Mouse (Mus musculus) MEL-GATA-1-ER (cell line): ENCODE results near the gene A730061H03Rik.

Experiments
- DNase-seq: peaks from one replicate; pipeline ENCODE4 v3.0.0-alpha.2; 2012; ENCODE audit warnings: low read depth; ENCODE audit errors: extremely low read depth

The A730061H03Rik gene

DNA sequence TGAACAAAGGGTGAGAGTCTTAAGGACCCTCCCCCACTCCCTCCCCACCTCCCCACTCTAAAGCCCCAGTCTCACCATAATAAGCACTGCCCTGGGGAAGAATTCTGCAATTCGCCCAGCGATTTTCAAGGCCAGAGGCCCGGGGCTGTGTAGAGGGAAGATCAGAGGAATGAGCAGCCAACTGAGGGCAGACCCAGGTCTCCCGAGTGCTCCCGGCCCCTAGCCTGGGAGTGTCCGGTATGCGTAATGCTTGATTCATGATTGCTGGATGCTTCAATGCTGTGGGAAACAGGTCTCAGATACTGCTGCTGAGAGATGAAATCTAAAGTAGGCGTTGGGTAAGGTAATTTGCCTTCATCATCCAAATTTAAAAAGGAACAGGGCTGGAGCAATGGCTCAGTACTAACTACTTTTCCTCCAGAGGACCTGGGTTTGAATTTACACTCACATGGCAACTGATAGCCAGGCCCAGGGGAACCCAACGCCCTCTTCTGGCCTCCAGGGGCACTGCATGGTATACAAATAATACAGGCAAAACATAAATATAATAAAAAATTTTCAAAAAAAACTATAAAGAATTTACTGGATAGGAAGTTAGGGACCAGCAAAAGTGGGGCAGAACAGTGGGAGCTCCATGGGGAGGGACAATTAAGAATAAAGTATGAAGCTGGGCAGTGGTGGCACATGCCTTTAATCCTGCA lies 21.9 kb upstream of the A730061H03Rik start:
- peak; percentile 14 for DNase-seq

DNA sequence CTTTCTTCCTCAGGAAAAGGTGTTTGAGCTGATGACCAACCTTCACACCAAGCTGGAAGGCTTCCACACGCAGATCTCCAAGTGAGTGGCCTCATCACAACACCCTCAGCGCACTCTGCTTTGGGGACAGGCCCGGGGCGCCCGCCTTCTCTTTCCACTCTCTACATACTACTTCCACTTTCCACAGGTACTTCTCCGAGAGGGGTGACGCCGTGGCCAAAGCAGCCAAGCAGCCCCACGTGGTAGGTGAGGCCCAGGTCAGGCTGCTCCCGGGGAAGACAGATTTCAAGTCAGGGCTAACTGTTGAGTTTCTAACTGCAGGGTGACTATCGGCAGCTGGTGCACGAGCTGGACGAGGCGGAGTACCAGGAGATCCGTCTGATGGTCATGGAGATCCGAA lies 20.5 kb upstream of the A730061H03Rik start:
- no peak for DNase-seq

DNA sequence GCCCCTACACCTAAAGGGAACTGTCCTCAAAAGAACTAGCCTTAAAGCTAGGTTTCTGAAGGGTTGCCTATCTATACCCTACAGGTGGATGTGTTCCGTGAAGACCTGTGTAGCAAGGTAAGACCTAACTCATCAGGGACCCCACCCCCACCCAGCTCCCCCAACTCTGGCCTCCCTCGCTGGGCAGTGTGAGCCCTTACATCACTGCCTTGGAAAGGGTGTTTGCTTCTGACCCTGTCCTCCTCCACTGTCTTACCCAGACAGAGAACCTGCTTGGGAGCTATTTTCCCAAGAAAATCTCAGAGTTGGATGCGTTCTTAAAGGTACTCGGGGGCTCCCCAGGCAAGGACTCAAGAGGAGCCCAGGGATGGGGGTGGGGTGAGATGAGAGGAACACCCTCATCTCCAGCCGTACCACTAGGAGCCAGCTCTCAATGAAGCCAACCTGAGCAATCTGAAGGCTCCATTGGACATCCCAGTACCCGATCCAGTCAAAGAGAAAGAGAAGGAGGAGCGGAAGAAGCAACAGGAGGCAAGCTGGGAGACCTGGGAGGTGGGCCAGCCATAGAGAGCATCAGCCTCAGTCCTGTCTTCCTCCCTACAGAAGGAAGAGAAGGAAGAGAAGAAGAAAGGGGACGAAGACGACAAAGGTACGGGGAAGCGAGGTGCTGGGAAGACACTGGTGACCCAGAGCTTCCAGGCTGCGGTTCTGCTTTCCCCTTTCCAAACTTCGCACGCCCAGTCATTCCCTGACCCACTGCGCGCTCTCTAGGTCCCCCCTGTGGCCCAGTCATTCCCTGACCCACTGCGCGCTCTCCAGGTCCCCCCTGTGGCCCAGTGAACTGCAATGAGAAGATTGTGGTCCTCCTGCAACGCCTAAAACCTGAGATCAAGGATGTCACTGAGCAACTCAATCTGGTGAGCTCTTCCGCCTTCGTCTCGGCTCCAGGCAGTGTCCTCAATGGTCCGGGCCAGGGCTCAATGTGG lies 19.6 kb upstream of the A730061H03Rik start:
- no peak for DNase-seq

DNA sequence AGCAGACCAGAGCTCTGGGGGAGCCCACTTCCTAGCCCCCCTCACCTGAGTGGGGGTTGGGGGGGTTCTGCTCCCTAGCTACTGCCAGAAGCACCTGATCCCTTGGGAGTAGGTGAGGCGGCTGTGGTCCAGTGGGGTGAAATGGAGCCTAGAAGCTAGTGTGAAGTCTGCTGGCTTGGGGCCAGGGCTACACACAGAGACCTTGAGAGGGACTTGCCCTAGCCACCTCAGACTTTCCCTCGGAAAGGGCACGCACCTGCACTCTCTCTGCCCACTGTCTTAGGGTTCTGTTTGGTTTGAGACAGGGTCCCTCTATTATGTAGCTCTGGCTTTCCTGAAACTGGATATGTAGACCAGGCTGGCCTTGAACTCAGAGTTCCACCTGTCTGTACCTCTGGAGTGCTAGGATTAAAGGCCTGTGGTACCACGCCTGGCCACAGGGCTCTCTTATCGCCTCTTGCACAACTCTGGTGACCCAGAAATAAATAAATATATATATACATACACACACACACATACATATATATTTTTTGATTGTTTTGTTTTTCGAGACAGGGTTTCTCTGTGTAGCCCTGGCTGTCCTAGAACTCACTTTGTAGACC lies 18.6 kb upstream of the A730061H03Rik start:
- no peak for DNase-seq

DNA sequence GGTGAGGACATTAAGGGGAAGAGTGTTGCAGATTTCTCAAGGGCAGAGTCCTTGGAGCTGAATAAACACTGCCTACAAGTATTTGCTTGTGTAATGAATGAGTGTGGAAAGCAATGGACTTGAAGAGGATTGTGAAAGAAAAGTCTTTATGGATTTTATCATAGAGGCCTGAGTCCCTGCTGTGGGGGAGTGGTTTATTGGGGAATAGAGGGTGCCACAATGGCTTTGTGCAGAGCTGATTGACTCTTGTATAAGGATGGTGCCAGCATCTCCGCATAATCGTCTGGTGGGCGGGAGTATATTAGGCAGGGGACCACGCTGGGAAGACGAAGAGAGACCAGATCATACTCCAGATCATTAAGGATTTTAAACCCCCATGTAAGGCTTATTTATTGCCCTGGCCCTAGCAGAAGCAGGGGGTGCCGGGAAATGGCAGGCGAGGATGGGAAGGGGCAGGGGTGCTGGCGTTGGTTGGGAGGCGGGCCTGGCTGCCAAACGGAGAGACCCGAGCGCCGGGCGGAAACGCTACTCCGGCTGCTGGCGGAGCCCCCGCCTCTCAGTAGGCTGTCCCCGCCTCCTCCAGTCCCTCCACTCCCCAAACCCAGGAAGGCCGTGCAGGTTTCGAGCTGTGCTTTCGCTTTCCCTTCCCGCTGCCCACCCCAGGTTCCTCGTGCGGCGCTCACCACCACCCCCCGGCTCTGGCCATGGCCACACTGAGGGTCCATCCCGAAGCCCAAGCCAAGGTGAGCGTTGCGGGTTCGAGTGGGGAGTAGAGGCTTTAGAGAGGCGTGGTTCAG lies 17.9 kb upstream of the A730061H03Rik start, which contains the start of gene Psme1:
TSS of gene Psme1 (plus strand) at position 253 of the 797 bp plus-strand sequence.
- DNase-seq: peak; percentile 58

DNA sequence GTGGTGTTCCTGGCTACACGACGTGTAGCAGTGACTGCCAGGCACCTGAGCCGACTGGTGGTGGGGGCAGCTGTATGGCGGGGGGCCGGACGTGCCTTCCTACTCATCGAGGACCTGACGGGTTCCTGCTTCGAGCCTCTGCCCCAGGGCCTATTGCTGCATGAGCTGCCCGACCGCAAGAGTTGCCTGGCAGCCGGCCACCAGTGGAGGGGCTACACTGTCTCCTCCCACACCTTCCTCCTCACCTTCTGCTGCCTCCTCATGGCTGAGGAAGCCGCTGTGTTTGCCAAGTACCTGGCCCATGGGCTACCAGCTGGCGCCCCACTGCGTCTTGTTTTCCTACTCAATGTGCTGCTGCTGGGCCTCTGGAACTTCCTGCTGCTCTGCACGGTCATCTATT lies 16.2 kb upstream of the A730061H03Rik start:
- no peak for DNase-seq

DNA sequence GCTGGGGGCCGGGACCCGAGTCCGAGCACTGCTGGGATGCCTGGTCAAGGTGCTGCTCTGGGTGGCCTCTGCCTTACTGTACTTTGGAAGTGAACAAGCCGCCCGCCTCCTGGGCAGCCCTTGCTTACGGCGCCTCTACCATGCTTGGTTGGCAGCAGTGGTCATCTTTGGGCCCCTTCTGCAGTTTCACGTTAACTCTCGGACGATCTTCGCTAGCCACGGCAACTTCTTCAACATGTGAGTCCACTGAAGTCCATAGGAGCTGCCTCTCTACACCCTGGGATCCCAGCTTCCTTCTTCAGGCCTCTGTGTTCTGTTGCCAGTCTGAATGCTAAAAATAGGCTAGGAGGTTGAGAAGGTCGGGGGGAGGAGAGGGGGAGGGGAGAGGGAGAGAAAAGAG lies 15.5 kb upstream of the A730061H03Rik start:
- no peak for DNase-seq

DNA sequence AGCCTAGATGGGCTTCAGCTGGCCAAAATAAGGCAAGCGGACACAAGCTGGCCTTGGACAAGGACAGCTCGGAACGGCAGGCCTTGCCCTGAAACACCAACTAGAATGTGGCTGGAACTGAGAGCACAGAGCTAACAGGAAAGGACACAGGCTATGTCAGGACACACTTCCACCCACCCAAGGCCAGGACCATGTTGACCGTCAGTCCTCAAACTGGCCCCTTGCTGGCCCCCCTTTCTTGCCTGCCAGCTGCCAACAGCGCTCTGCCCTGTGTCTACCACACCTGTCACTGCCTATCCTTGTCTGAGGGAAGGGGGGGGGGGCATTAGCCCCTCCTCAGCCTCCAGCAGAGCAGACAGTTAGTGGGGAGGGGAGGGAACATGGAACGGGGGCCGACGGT lies 15.1 kb upstream of the A730061H03Rik start, which contains the start of gene Fitm1:
TSS of gene Fitm1 (plus strand) at position 316 of the 400 bp plus-strand sequence.
- DNase-seq: no peak

DNA sequence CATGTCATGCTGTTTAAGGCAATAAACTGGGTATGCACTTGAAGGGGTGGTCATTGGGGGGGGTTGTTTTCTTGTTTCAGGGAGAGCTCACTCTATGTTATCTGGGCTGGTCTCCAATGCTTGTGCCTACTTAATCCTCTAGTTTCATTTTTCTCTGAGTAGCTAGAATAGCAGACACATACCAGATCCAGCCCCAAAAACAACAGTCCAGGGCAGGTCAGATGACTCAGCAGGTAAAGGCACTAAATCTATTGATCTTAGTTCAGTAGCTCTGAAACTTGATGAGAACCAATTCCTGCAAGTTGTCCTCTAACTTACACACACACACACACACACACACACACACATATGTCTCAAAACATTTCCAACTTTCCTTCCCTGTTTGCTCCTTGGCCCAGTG lies 11.6 kb upstream of the A730061H03Rik start:
- DNase-seq: no peak

DNA sequence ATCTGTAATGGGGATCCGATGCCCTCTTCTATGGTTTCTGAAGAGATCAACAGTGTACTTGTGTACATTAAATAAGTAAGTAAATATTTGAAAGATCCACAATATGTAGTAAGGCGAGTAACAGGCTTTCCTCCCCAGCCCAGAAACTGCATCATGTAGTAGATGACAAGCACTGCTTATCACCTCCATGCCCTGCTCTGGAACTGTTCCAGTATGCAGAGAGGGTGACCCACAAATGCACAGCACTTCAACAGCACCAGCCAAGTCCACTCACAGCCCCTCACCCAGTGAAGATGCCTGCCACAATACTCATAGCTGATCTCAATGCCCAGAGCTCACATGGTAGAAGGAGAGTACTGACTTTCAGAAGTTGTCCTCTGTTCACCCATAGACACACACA lies 10.4 kb upstream of the A730061H03Rik start:
- DNase-seq: no peak

DNA sequence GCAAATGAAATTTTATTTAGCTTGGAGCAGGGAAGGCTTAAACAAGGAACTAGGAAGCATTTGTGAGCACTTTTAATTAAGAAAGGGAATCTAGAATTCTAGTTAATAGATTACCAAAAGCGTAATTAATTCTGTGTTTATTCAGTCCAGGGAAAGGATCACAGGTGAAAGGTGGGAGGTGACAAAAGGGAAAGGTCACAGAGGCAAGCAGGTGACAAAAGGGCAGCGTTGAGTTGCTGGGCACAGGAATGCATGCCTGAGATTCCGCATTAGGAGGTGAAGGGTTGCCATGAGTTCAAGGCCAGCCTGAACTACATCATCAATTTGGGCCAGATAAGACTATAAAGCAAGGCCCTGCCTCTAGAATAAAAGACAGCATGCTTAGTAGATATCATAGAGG lies 7.3 kb upstream of the A730061H03Rik start:
- no peak for DNase-seq

DNA sequence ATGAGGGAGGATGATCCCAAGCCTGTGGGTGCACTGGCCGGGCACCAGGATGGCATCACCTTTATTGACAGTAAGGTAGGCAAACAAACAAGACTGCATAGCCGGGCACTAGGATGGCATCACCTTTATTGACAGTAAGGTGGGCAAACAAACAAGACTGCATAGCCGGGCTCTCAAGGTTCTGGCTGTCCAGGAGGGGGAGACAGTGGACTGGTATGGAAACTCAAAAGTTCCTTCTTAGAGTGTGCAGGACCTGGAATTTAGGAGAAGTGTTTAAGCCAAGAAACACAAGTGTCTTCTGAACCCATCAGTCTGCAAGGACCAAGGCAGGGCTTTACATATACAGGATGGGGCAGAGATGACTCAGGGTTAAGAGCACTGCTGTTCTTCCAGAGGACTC lies 5.5 kb upstream of the A730061H03Rik start:
- DNase-seq: no peak

DNA sequence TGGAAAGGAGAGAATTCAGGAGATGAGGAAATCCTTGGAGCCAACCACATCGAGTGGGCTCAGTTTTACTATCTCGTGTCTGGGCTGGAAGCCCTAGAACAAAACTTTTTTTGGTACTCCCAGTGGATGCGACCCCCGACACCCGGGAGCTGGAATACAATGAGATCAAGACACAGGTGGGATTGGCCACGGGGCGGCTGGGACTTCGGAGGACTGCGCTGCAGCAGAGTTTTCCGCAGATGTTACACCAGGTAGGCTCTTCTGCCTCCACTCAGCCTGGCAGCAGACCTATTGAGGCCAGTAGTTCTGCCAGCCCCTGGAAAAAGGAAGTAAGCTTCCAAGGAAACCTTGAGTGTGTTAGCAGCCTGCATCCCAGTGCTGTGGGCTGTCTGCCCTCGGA lies 3.0 kb upstream of the A730061H03Rik start:
- DNase-seq: no peak

DNA sequence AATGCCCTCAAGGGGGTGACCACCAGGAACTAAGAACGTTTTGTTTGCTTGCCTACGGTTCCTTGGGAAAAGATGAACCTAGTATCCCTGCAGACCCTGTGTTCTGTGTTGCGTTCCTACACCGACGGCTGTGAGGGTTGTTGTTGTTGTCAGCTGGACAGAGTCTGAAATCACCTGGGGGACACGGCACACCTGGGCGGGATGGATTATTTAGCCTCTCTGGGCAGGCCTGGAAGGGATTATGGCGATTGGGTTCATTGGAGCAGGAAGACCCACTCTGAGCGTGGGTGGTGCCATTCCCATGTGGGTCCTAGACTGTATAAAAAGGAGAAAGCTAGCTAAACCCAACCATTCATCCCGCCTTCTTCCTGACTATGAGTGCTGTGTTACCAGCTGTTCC lies 1.7 kb upstream of the A730061H03Rik start:
- no peak for DNase-seq

DNA sequence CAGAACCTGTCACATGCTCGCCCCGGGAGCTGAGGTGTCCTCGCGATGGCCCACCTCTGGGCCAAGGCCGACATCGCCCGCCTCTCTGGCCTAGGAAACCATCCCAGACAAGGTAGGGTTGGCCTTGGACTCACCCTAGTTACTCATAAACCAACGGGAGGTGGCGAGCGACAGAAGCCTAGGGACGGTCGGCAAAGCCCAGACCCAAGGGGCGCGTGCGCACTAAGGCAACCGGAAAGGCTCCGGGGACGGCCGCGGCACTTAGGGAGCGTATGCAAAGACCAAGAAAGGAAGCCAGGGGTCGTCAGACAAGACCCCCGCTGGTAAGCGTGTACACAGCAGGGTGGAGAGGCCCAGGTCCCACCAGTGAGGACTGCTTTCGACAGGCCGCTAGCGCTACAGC lies 406 bp downstream of the A730061H03Rik start, which contains the start of gene Dcaf11:
TSS of gene Dcaf11 (plus strand) at position 208 of the 403 bp plus-strand sequence.
- DNase-seq: peak; percentile 83

DNA sequence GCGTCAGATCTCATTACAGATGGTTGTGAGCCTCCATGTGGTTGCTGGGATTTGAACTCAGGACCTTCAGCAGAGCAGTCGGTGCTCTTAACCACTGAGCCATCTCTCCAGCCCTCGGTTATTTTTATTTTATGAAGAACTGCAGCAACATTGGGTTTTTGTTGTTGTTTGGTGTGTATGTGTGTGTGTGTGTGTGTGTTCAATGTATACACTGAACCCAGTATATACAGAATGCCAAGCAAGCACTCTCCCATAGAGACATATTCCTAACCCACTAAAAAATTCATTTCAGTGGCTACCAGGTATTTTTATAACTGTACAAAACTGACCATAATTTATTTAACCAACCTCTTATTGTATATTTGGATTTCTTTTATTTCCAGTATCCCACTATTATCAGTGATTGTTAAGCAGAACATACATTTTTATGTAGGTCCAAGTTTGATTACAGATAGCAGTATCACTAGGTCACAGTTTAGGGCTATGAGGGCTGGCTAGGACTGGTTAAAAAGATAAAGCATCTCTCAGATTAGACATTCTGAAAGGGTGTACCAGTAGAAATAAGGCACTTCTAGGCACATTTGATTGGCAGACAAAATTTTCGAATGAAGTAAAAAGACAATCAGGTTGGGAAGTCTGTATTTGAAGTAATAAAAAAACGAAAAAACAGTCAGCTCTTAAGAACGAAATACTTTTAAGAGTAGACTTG lies 1.3 kb downstream of the A730061H03Rik start:
- DNase-seq: no peak

DNA sequence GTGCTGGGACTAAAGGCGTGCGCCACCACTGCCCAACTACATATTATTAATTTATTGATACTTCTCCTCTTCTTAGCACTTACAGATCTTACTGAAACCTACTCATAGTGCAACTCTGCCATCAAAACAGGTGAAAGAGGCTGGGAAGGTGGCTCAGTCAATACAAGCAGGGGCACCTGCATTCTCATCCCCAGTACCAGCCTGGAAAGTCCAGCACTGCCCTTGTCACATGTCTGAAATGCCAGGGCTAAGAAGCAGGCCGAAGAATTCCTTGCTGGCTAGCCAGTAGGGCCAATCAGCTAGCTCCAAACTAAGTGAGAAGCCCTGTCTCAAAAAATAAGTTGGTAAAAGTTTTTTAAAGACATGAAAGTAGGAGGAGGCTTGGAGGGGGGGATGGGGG lies 2.6 kb downstream of the A730061H03Rik start:
- DNase-seq: no peak

DNA sequence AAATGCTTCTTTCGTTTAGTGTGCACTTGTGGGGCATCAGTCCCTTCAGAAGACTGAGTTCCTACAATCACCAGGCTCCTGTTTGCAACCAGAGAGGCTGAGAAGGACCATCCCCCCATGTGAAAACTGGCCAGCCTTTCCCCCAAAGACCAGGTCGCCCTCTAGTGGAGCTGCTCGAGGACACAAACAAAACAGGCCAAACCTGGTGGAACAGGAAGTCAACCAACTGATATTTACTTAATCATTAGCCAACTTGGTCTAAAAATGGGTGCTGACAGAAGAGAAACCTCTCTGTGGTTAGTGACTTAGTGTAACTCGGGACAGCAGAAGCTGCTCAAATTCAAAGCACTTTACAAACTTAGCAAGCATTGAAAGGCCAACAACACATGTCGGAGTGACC lies 3.2 kb downstream of the A730061H03Rik start:
- peak; percentile 88 for DNase-seq

DNA sequence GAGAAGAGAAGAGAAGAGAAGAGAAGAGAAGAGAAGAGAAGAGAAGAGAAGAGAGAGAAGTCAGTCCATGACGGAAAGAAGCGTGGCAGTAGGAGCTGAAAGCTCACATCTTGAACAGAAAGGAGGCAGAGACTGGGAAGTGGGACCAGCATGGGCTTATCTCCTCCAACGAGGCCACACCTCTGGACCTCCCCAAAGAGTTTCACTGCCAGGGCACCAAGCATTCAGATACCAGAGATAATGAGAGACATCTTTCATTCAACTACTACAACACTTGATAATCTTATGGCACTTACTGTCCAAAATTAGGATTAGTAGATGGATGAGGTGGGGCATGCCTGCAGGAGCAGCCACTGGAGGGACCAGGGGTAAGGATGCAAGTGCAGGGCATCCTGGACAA lies 4.4 kb downstream of the A730061H03Rik start:
- DNase-seq: no peak

DNA sequence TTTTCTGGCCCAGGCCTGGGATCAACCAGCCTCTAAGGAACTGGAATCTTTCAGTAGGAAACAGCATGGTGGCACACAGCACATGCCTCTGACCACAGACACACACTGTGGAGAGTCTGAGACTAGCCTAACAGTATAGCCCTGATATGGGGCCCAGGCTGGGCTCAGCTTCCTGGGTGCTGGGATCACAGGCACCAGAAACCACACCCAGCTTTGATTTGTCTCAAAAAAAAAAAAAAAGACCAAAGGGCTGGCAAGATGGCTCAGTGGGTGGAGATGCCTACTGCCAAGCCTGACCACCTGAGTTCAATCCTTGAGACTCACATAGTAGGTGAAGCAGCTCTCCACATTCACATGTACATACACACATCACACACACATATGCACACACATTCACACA lies 5.6 kb downstream of the A730061H03Rik start:
- DNase-seq: no peak
